Mouse (Mus musculus) heart, embryonic 10.5 days (tissue): ENCODE measurements around the gene Zc3h12a. TPM values are rescaled to one million over a fixed set of nuclear protein-coding genes. Genes with fewer than 3 reads are reported as not detected.

Experiments used
- DNase-seq: peaks from one replicate; pipeline ENCODE4 v3.0.0-alpha.2; 2017; ENCODE audit warnings: low spot score
- H3K27ac ChIP-seq: fragments of 300-500 bp; sonication (generic); 2 replicates; pipeline ENCODE4 v1.5.1; 2016; ENCODE audit warnings: mild to moderate bottlenecking
- H3K27me3 ChIP-seq: fragments of 300-500 bp; sonication (generic); 2 replicates; pipeline ENCODE4 v1.6.1; 2016; ENCODE audit warnings: mild to moderate bottlenecking; ENCODE audit not compliant: poor library complexity, insufficient read depth, severe bottlenecking
- H3K36me3 ChIP-seq: fragments of 300-500 bp; sonication (generic); 2 replicates; pipeline ENCODE4 v1.6.1; 2016; ENCODE audit warnings: mild to moderate bottlenecking, moderate library complexity
- H3K4me1 ChIP-seq: fragments of 300-500 bp; sonication (generic); 2 replicates; pipeline ENCODE4 v1.6.1; 2016; ENCODE audit warnings: mild to moderate bottlenecking
- H3K4me3 ChIP-seq: fragments of 300-500 bp; sonication (generic); 2 replicates; pipeline ENCODE4 v1.5.1; 2016; ENCODE audit warnings: mild to moderate bottlenecking, moderate library complexity
- H3K9me3 ChIP-seq: fragments of 300-500 bp; sonication (generic); 2 replicates; pipeline ENCODE4 v1.6.1; 2016; ENCODE audit warnings: mild to moderate bottlenecking, moderate library complexity
- WGBS: fragments of 180-500 bp; shearing (Covaris S2); methylation state at CpG from one replicate; pipeline ENCODE4 v1.1.7; 2016; 5-methylcytosine and 5-hydroxymethylcytosine counted together
- polyA plus RNA-seq: library from polyadenylated mRNA; unstranded; fragments of >200 nt; fragmentation: Nextera tagmentation; extraction: Ambion mirVana; gene quantifications from 2 replicates; pipeline ENCODE4 v1.2.1, GENCODE M21; 2016

The Zc3h12a gene
- polyA plus RNA-seq, 1 experiment from 2014 or later = 1.2 TPM

- H3K9me3 ChIP-seq = no peaks in the 10 kb centered on the region
- H3K4me3 ChIP-seq = peak overlapping the region; percentile 18; the same call in 1 of the 2 replicates
- peaks cover 49% of the 10 kb centered on the region for H3K27me3 ChIP-seq
- H3K36me3 ChIP-seq = no peaks in the 10 kb centered on the region
- WGBS = 8% methylated on average over 19 of the region's 19 CpGs
- peak; percentile 82 for DNase-seq
- H3K27ac ChIP-seq = no peak overlapping the region
- peaks cover 4% of the 10 kb centered on the region; the same call in 1 of the 2 replicates for H3K4me1 ChIP-seq
Observed at GRCm38 (mm10) chr4:125160320-125160950, 32.8 kb upstream of the Zc3h12a start.

DNA sequence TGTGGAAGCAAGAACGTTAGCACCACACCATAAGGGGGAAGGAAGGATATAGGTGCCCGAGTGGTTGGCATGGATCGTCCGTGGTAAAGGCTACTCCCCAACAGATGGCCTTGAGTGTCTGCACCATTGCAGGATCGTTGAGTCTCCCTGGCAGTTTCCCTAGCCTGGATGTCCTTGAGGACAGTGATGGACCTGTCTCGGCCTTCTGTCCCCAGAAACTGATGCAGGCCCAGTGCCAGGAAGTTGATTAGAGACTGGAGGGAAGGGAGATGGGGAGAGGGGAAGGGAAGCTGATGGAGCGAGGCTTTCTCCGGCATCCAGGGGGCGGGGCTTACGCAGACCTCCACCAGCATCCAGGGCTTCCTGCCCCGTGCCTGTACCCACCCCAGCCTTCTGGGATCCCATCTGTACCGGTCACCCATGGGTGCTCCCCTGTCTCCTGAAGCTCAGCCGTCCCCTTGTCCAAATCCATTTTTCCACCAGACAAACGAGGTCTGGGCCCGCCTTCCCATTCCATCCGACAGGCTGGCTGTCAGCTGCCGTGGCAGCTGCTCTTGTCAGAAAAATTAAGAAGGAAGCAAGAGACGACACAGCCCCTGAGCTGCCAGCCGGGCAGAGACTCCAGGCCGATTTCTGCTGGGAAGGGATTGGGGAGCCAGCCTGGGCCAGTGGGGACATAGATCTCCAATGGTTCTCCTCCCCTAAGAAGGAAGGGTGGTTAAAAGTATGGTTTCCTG lies 31.1 kb upstream of the Zc3h12a start:
- WGBS = 59% methylated on average over 20 of the region's 20 CpGs
- H3K36me3 ChIP-seq = no peaks in the 10 kb centered on the region
- no peak overlapping the region for H3K27ac ChIP-seq
- H3K27me3 ChIP-seq = peaks cover 49% of the 10 kb centered on the region
- no peaks in the 10 kb centered on the region for H3K9me3 ChIP-seq
- H3K4me3 ChIP-seq = no peak overlapping the region
- no peak for DNase-seq
- peaks cover 4% of the 10 kb centered on the region; the same call in 1 of the 2 replicates for H3K4me1 ChIP-seq

DNA sequence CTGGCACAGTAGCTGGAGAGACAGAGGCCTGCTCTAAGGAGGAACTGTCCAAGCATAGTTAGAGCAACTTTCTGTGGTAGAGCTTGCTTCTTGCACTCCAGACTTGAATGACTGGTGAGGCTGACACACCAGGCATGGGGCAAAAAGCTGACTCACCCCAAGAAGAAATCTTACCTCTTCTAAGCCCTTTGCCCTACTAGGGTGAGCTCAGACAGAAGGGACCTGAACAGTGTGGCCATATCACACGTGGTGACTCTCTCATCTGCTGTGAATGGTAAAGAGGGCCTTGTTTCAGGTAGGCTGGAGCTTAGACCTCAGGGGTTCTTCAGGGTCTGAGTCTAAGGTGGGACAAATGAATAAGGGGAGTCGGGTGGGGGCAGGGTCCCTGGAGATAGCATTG lies 30.4 kb upstream of the Zc3h12a start:
- H3K27me3 ChIP-seq = peaks cover 47% of the 10 kb centered on the region
- WGBS = 76% methylated on average over 2 of the region's 2 CpGs
- H3K27ac ChIP-seq = no peak overlapping the region
- H3K9me3 ChIP-seq = no peaks in the 10 kb centered on the region
- DNase-seq = no peak
- no peak overlapping the region for H3K4me3 ChIP-seq
- H3K36me3 ChIP-seq = no peaks in the 10 kb centered on the region
- H3K4me1 ChIP-seq = peaks cover 4% of the 10 kb centered on the region; the same call in 1 of the 2 replicates

GRCm38 (mm10) chr4:125157322-125157721 lies 29.7 kb upstream of the Zc3h12a start:
- Histone ChIP-seq H3K4me1 (peaks cover 4% of the 10 kb centered on the region; the same call in 1 of the 2 replicates), H3K36me3 (no peaks in the 10 kb centered on the region), H3K27ac (no peak overlapping the region), H3K27me3 (peaks cover 39% of the 10 kb centered on the region), H3K4me3 (no peak overlapping the region), H3K9me3 (no peaks in the 10 kb centered on the region)
- no peak for DNase-seq
- WGBS = 72% methylated on average over 3 of the region's 3 CpGs

- DNase-seq = no peak
- H3K4me3 ChIP-seq = no peak overlapping the region
- H3K36me3 ChIP-seq = no peaks in the 10 kb centered on the region
- H3K27ac ChIP-seq = no peak overlapping the region
- WGBS = 88% methylated on average over 5 of the region's 5 CpGs
- H3K9me3 ChIP-seq = no peaks in the 10 kb centered on the region
- peaks cover 4% of the 10 kb centered on the region; the same call in 1 of the 2 replicates for H3K4me1 ChIP-seq
- H3K27me3 ChIP-seq = peaks cover 35% of the 10 kb centered on the region
Observed at GRCm38 (mm10) chr4:125155646-125156045, 28.0 kb upstream of the Zc3h12a start.

DNA sequence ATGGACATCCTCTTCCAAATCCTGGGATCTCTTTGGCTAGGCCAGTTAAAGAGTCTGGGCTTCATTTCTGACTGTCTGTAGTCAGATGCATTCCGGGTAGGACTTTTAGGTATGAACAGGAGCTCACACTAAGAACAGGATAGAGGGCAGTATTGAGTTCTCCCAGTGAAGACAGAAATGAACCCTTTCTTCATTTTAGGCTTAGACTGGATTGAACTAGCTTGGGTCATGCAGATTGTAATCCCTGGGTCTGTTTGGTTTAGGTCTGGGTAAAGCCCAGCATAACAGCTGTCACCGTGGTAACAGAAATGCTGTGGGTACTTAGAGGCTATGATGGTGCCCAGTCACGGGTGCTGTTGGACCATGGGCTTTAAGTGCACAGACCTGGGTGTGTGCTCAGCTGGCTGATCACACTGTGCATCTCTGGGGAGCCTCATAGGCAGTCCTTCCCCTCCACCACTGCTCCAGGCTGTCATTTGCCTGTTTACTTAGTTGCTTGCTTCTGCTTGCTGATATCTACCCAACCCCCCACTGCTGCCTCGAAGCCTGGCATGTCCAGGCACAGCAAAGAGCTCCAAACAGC lies 26.1 kb upstream of the Zc3h12a start:
- H3K27ac ChIP-seq = no peak overlapping the region
- no peaks in the 10 kb centered on the region for H3K9me3 ChIP-seq
- no peaks in the 10 kb centered on the region for H3K36me3 ChIP-seq
- no peak for DNase-seq
- H3K4me3 ChIP-seq = no peak overlapping the region
- H3K4me1 ChIP-seq = 0 out of 2 replicates have a peak, but pooled peaks cover 2% of the 10 kb centered on the region
- H3K27me3 ChIP-seq = peaks cover 30% of the 10 kb centered on the region
- 64% methylated on average over 4 of the region's 4 CpGs for WGBS

- 79% methylated on average over 6 of the region's 6 CpGs for WGBS
Observed at GRCm38 (mm10) chr4:125152469-125152868, 24.8 kb upstream of the Zc3h12a start.

DNA sequence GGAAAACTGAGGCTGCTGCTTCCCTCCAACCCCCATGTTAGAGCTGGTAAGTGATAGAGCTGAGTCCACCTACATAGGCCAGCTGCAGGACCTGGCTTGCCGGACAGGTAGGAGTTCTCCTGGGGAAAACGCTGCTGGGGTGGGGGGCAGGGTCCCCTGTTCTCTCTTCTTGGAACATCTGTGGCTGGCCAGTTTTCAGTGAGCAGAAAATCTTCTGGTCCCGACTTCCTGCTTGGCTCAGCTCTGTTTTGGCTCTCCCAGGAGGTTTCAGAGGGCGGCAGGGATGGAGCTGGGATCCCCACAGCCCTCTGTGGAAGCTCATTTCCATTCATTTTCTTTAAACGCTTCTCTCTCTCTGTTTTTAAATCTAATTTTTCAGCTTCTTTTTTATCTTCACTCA lies 21.8 kb upstream of the Zc3h12a start:
- H3K27ac ChIP-seq = no peak overlapping the region
- no peak for DNase-seq
- peaks cover 47% of the 10 kb centered on the region for H3K27me3 ChIP-seq
- H3K9me3 ChIP-seq = no peaks in the 10 kb centered on the region
- H3K4me1 ChIP-seq = 0 out of 2 replicates have a peak, but pooled peaks cover 5% of the 10 kb centered on the region
- 48% methylated on average over 5 of the region's 5 CpGs for WGBS
- no peaks in the 10 kb centered on the region for H3K36me3 ChIP-seq
- no peak overlapping the region for H3K4me3 ChIP-seq

More at GRCm38 (mm10) chr4:125152469-125152868, 24.8 kb upstream of the Zc3h12a start:
- Histone ChIP-seq H3K4me3 (no peak overlapping the region), H3K27me3 (peaks cover 26% of the 10 kb centered on the region), H3K4me1 (0 out of 2 replicates have a peak, but pooled peaks cover 2% of the 10 kb centered on the region), H3K36me3 (no peaks in the 10 kb centered on the region), H3K27ac (no peak overlapping the region), H3K9me3 (no peaks in the 10 kb centered on the region)
- DNase-seq = no peak

- DNase-seq = no peak
- H3K4me1 ChIP-seq = 0 out of 2 replicates have a peak, but pooled peaks cover 5% of the 10 kb centered on the region
- no peaks in the 10 kb centered on the region for H3K36me3 ChIP-seq
- no peak overlapping the region for H3K27ac ChIP-seq
- H3K4me3 ChIP-seq = no peak overlapping the region
- WGBS = 85% methylated on average over 4 of the region's 4 CpGs
- H3K27me3 ChIP-seq = peaks cover 57% of the 10 kb centered on the region
- H3K9me3 ChIP-seq = no peaks in the 10 kb centered on the region
Observed at GRCm38 (mm10) chr4:125147970-125148369, 20.3 kb upstream of the Zc3h12a start.

- no peak overlapping the region for H3K4me3 ChIP-seq
- H3K9me3 ChIP-seq = no peaks in the 10 kb centered on the region
- no peak for DNase-seq
- WGBS = 29% methylated on average over 10 of the region's 10 CpGs
- H3K4me1 ChIP-seq = 0 out of 2 replicates have a peak, but pooled peaks cover 3% of the 10 kb centered on the region
- H3K27ac ChIP-seq = no peak overlapping the region
- no peaks in the 10 kb centered on the region for H3K36me3 ChIP-seq
- peaks cover 51% of the 10 kb centered on the region for H3K27me3 ChIP-seq
Observed at GRCm38 (mm10) chr4:125145213-125145612, 17.6 kb upstream of the Zc3h12a start.

- Histone ChIP-seq H3K36me3 (no peaks in the 10 kb centered on the region), H3K4me1 (0 out of 2 replicates have a peak, but pooled peaks cover 3% of the 10 kb centered on the region), H3K27ac (no peak overlapping the region), H3K9me3 (no peaks in the 10 kb centered on the region), H3K4me3 (no peak overlapping the region), H3K27me3 (peaks cover 50% of the 10 kb centered on the region)
- WGBS = 37% methylated on average over 7 of the region's 7 CpGs
- no peak for DNase-seq
Observed at GRCm38 (mm10) chr4:125144627-125145026, 17.0 kb upstream of the Zc3h12a start.

GRCm38 (mm10) chr4:125144211-125144610 lies 16.6 kb upstream of the Zc3h12a start:
- 70% methylated on average over 5 of the region's 5 CpGs for WGBS
- H3K27me3 ChIP-seq = peaks cover 50% of the 10 kb centered on the region
- H3K9me3 ChIP-seq = no peaks in the 10 kb centered on the region
- H3K27ac ChIP-seq = no peak overlapping the region
- no peaks in the 10 kb centered on the region for H3K36me3 ChIP-seq
- DNase-seq = no peak
- H3K4me1 ChIP-seq = 0 out of 2 replicates have a peak, but pooled peaks cover 3% of the 10 kb centered on the region
- no peak overlapping the region for H3K4me3 ChIP-seq

DNA sequence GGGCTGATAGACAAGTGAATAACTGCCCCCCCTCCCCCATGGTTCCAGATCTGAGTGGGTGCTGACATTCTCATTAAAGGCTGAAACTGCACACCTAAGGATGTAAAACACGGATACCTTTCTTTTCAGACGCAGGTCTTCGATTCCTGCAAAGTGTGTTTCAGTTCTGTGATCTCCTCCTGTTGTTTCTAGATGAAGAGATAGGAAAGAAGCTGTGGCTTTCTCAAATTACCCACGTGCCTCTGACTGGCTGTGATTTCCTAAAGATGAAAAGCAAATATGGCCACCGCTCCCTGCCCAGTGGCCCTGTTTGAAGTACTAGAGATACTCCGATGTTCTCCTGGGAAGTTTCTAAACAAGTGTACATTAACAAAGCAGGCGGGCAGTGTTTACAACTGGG lies 10.7 kb upstream of the Zc3h12a start:
- DNase-seq = no peak
- whole genome bisulfite sequencing = 61% methylated on average over 7 of the region's 7 CpGs

More for the DNA sequence above, 10.7 kb upstream of the Zc3h12a start:
- Histone ChIP-seq H3K36me3 (no peaks in the 10 kb centered on the region), H3K4me1 (no peaks in the 10 kb centered on the region), H3K4me3 (no peak overlapping the region), H3K9me3 (no peaks in the 10 kb centered on the region), H3K27me3 (peaks cover 16% of the 10 kb centered on the region; the same call in 1 of the 2 replicates), H3K27ac (no peak overlapping the region)
